28 mouse cellular contexts compared by ENCODE assay signal in the genomic region with DNA sequence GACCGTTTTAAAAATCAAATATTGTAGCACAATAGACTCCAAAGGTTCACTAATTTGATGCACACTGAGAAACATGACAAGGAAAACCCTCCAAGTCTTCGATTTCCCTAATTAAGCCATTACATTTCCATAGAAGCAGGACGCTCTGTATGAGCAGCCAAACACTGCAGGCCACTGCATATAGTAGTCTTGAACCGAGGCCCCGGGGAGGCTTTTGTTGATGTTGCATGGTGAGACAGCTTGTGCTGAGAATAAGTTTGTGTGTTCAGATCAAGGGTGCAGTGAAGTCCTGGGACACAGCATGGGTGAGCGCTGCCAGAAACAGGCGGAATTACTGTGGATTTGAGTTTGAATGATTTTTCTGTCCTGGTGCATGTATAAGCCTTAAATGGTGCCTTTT.
"Had no signal": no experiment of that assay in that cellular context is flagged by ENCODE, and none has a peak within 500 bp of the region (broad histone marks: within the 10 kb centered on the region; RNA-seq: fewer than 3 reads in every experiment).

No protein-coding gene starts in this region.

- H3K4me3 ChIP-seq: gastrocnemius, adult 2 months; heart, adult 2 months; heart, embryonic 13.5 days; heart, embryonic 15.5 days; hindbrain, embryonic 10.5 days; hindbrain, embryonic 12.5 days; intestine, embryonic 15.5 days; layer of hippocampus, adult 2 months; left cerebral cortex, adult 2 months; limb, embryonic 10.5 days; limb, embryonic 12.5 days; liver, embryonic 13.5 days had no signal

- H3K9me3 ChIP-seq: heart, embryonic 13.5 days; heart, embryonic 15.5 days; hindbrain, embryonic 10.5 days; hindbrain, embryonic 12.5 days; intestine, embryonic 15.5 days; limb, embryonic 10.5 days; limb, embryonic 12.5 days; liver, embryonic 13.5 days had no signal

- H3K36me3 ChIP-seq: heart, embryonic 13.5 days; heart, embryonic 15.5 days; hindbrain, embryonic 10.5 days; hindbrain, embryonic 12.5 days; intestine, embryonic 15.5 days; limb, embryonic 10.5 days; limb, embryonic 12.5 days; liver, embryonic 13.5 days had no signal

- H3K9ac ChIP-seq: heart, embryonic 13.5 days; heart, embryonic 15.5 days; hindbrain, embryonic 12.5 days; hindbrain, embryonic 14.5 days; intestine, embryonic 15.5 days; limb, embryonic 12.5 days; liver, embryonic 13.5 days had no signal

- H3K27ac ChIP-seq: gastrocnemius, adult 2 months; heart, adult 2 months; heart, embryonic 13.5 days; heart, embryonic 15.5 days; hindbrain, embryonic 10.5 days; hindbrain, embryonic 12.5 days; hindbrain, embryonic 14.5 days; intestine, embryonic 15.5 days; layer of hippocampus, adult 2 months; left cerebral cortex, adult 2 months; limb, embryonic 10.5 days; limb, embryonic 12.5 days; liver, embryonic 13.5 days had no signal

- ATAC-seq: hindbrain, embryonic 16.5 days; inflammation-experienced regulatory T-cells, adult 6 months; intestine, embryonic 15.5 days; intestine, postnatal 0 days had no signal

- H3K4me1 ChIP-seq: heart, embryonic 15.5 days; liver, embryonic 13.5 days had no signal

- DNase-seq: gastrocnemius, adult 2 months; gastrocnemius, postnatal 10 days; gastrocnemius, postnatal 25 days; heart, adult 2 months; heart, postnatal 14 days; heart, postnatal 36 days; kidney, adult 18-20 months; kidney, adult 8-10 months; kidney, postnatal 10 days; kidney, postnatal 25 days; kidney, postnatal 4 days; liver; liver, embryonic 13.5 days had no signal

- H3K27me3 ChIP-seq: heart, embryonic 13.5 days; heart, embryonic 15.5 days; hindbrain, embryonic 12.5 days; intestine, embryonic 15.5 days; liver, embryonic 13.5 days had no signal

- H3K4me2 ChIP-seq: heart, embryonic 11.5 days; heart, embryonic 13.5 days; heart, embryonic 15.5 days; hindbrain, embryonic 12.5 days; hindbrain, embryonic 14.5 days; intestine, embryonic 15.5 days; limb, embryonic 12.5 days; liver, embryonic 11.5 days; liver, embryonic 13.5 days had no signal
